ENCODE assay signal across 17 mouse cellular contexts in genomic region chr10:7787319-7787718, GRCm38 (mm10). TPM values are rescaled to one million over a fixed set of nuclear protein-coding genes. Genes with fewer than 3 reads are reported as not detected.
"Had no signal": no experiment of that assay in that cellular context is flagged by ENCODE, and none has a peak within 500 bp of the region (broad histone marks: within the 10 kb centered on the region; RNA-seq: fewer than 3 reads in every experiment).

No protein-coding gene starts in this region.

- DNase-seq: kidney, adult 18-20 months; kidney, adult 9 months; kidney, postnatal 14 days; kidney, postnatal 4 days; layer of hippocampus, adult 9-11 months; liver; lung, adult 18-20 months; lung, postnatal 10 days; lung, postnatal 36 days; midbrain, embryonic 14.5 days; retina, postnatal 1 day; right cerebral cortex, postnatal 25 days; spleen, adult 18-20 months; thymus, adult 18-20 months; thymus, postnatal 36 days had no signal

- ATAC-seq: liver, embryonic 12.5 days had no signal

RNA-seq across cellular contexts. Expression of gene Zc3h12d, which starts 45.0 kb away (rescaled TPM):
- polyA plus RNA-seq: limb, embryonic 10.5 days had no signal
